Mouse (Mus musculus): ENCODE results near the gene Gas2l2.

Gene Gas2l2

DNA sequence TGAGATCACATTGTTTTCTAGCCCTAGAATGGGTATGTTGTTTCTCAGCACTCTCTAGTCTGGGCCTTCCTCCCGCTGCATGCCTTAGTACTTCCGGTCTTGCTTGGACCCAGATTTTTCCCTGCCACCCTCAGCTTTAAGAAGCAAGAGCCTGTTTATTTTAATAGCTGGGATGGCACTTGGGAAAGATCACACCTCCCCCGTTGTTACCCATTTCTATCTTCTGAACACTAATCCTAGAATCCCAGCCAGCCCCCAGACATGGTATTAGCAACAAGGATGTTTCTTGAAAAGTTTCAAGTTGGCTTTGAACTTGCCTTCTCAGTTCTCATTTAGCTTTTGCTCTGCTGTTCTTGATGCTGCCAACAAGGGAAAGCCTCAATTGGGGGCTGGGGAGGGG is 22.9 kb downstream of the Gas2l2 start:
- in situ Hi-C loops (cut with MboI; ENCODE audit: unreplicated experiment in 2 of 2) = no loop called here

GRCm38 (mm10) chr11:83403787-83404186 is 25.5 kb downstream of the Gas2l2 start:
- in situ Hi-C loops (cut with MboI; ENCODE audit: unreplicated experiment in 2 of 2) = no loop called here

- in situ Hi-C loops (cut with MboI; ENCODE audit: unreplicated experiment in 2 of 2) = no loop called here
These were observed 30.5 kb downstream of the Gas2l2 start for GRCm38 (mm10) chr11:83398724-83399123.

GRCm38 (mm10) chr11:83397626-83398025 is 31.6 kb downstream of the Gas2l2 start:
- in situ Hi-C loops (cut with MboI; ENCODE audit: unreplicated experiment in 2 of 2) = no loop called here

DNA sequence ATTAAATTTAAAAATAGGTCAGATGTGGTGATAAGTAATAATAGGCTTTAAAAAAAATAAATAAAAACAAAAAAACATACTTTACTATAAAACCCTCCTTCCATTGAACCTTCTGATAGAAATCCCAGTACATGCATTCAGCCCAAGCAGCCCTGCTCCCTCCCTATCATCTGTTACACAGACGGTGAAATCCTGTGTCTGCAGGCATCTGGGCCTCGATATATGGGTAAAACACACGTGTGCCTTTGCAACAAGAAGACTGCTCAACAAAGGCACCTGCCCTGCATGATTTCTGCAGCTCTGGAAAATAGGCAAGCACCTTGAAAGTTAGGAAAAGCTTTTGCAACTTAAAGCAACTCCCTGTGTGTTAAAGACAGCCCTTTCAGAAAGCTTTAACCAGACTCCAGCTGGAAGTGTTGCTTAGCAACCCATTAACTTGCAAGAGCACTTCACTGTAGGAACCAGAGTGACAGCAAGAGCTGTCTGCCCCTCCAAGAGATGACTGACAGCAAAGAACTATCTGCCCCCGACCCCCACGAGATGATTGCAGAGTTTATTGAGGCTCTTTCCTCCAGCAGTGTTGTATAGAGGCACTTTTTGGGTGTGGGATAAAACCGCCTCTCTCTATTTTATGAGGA is 34.3 kb downstream of the Gas2l2 start:
- in situ Hi-C loops (cut with MboI; ENCODE audit: unreplicated experiment in 2 of 2) = no loop called here

- in situ Hi-C loops (cut with MboI; ENCODE audit: unreplicated experiment in 2 of 2) = no loop called here
These were observed 36.2 kb downstream of the Gas2l2 start for GRCm38 (mm10) chr11:83393062-83393461.

DNA sequence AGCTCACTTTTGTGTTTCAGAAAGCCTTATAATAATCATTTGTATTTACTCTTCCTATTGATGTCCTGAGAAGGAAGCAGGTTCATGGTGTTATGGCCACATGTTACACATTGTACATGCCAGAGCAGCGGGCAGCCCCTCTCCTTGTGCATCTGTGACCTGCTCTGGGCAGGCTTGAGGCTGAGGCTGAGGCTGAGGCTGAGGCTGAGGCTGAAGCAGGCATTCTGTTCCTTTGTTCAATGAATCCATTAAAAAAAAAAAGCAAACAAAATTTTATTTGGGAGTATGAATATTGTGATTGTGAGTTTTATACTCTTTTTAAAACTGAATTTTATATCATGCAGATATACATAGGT is 45.7 kb downstream of the Gas2l2 start:
- in situ Hi-C loops (cut with MboI; ENCODE audit: unreplicated experiment in 2 of 2) = no loop called here

GRCm38 (mm10) chr11:83382876-83383531 is 46.3 kb downstream of the Gas2l2 start:
- in situ Hi-C loops (cut with MboI; ENCODE audit: unreplicated experiment in 2 of 2) = no loop called here

GRCm38 (mm10) chr11:83379745-83380341 is 49.4 kb downstream of the Gas2l2 start:
- in situ Hi-C loops (cut with MboI; ENCODE audit: unreplicated experiment in 2 of 2) = no loop called here

Data from v-Abl transformed pro-B cells (cell line).